Mouse (Mus musculus) intestine, embryonic 14.5 days (tissue): ENCODE measurements around the gene Fads3. TPM values are rescaled to one million over a fixed set of nuclear protein-coding genes. Genes with fewer than 3 reads are reported as not detected.
A peak's percentile ranks its signal among the peaks of the same experiment; 100 is the strongest.

Experiments used
- ATAC-seq: fragments of 200-750 bp; cut with Nextera tagmentation; replicated peaks from 2 replicates; pipeline ENCODE4 v1.8.0; 2017; ENCODE audit warnings: low read depth, moderate number of reproducible peaks, moderate TSS enrichment, moderate library complexity; ENCODE audit not compliant: low FRiP score, low TSS enrichment
- DNase-seq: peaks from one replicate; pipeline ENCODE4 v3.0.0-alpha.2; 2018; ENCODE audit warnings: low spot score
- H3K27ac ChIP-seq: fragments of 300-500 bp; sonication (generic); 2 replicates; pipeline ENCODE4 v1.5.1; 2014; ENCODE audit warnings: low read depth, mild to moderate bottlenecking, control low read depth
- H3K27me3 ChIP-seq: fragments of 300-500 bp; sonication (generic); replicated peaks from 2 replicates; pipeline ENCODE4 v1.6.1; 2014; ENCODE audit warnings: low read length, control low read depth; ENCODE audit not compliant: control insufficient read depth, insufficient read depth
- H3K36me3 ChIP-seq: fragments of 300-500 bp; sonication (generic); 2 replicates; pipeline ENCODE4 v1.6.1; 2014; ENCODE audit warnings: low read length, control low read depth; ENCODE audit not compliant: control insufficient read depth, insufficient read depth
- H3K4me1 ChIP-seq: fragments of 300-500 bp; sonication (generic); replicated peaks from 2 replicates; pipeline ENCODE4 v1.6.1; 2014; ENCODE audit warnings: low read length, control low read depth, mixed read lengths; ENCODE audit not compliant: control insufficient read depth, insufficient read depth
- H3K4me2 ChIP-seq: fragments of 300-500 bp; sonication (generic); 2 replicates; pipeline ENCODE4 v1.6.1; 2014; ENCODE audit warnings: low read length
- H3K4me3 ChIP-seq: fragments of 300-500 bp; sonication (generic); 2 replicates; pipeline ENCODE4 v1.5.1; 2014; ENCODE audit warnings: low read depth, low read length, control low read depth, mixed read lengths
- H3K9ac ChIP-seq: fragments of 300-500 bp; sonication (generic); 2 replicates; pipeline ENCODE4 v1.6.1; 2014; ENCODE audit warnings: mild to moderate bottlenecking, low read length
- H3K9me3 ChIP-seq: fragments of 300-500 bp; sonication (generic); 2 replicates; pipeline ENCODE4 v1.6.1; 2016; ENCODE audit warnings: low read length, control low read depth; ENCODE audit not compliant: control insufficient read depth
- WGBS: fragments of 180-500 bp; shearing (Covaris S2); extraction: QIAGEN DNeasy Blood & Tissue Kit; methylation state at CpG from one replicate; pipeline ENCODE4 v1.1.7; 2014; 5-methylcytosine and 5-hydroxymethylcytosine counted together
- polyA plus RNA-seq: library from polyadenylated mRNA; unstranded; fragments of >200 nt; fragmentation: Nextera tagmentation; extraction: Ambion mirVana; gene quantifications from 2 replicates; pipeline ENCODE4 v1.2.1, GENCODE M21; 2014

Gene Fads3
- polyA plus RNA-seq, 1 experiment from 2014 or later, result 11.5 TPM

DNA sequence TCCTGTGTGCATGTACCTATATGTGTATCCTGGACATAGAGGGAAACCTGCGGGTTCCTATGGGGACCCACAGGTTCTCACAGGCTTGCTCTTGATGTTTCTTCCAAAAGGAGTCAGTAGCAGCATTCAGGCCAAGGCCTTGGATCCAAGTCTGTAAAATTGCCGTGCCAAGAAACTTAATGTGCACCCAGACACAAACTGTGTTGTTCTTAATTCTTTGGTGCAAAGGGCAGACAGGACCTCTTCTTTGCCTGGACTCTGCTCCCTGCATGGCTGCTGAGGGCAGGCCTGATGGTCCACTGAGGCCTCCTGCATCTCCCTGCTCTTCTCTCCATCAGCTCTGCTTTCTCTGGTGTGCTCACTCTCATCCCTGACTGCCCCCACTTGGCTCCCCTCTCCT lies 11.6 kb upstream of the Fads3 start:
- 93% methylated on average over 2 of the region's 2 CpGs for WGBS
- H3K4me2 ChIP-seq, result no peak overlapping the region

DNA sequence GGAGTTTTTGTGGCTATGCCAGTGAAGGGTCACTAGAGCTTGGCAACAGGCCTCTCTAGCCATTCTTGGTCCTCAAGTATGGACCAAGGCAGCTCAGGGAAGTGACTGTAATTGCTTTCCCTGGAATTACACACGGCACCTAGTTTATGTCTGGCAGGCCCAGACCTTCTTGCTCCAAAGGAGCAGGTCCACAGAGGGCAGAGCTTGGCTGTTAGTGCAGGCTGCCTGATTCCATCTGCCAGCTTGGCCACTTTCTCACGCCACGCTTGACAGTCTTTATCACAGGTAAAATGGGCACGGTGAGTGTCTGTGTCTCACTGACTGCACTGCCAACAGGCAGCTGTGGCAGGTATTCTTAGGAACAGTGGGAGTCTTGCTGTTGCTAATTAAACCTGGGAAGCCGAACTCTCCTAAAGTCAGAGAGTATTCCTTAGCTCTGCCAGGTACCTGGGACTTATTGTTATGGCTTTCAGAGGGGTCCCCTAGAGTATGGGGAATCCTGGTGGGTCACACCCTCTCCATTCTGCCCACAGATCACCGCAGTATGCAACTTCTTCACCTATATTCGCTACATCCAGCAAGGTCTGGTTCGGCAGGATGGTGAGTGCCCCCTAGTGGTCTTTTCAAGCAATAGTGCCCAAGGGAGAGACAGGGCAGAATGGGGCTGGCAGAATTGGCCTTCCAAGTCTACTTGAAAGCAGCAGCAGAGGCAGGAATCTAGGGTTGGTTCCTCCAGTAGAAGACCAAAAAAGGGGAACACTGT lies 8.0 kb upstream of the Fads3 start:
- WGBS, result 39% methylated on average over 8 of the region's 8 CpGs
- Histone ChIP-seq H3K9me3 (no peaks in the 10 kb centered on the region), H3K4me1 (peaks cover 4% of the 10 kb centered on the region; the same call in 1 of the 2 replicates)

More for the DNA sequence above, 11.6 kb upstream of the Fads3 start:
- no peaks in the 10 kb centered on the region for H3K27me3 ChIP-seq
- ATAC-seq (no peak), DNase-seq (no peak)
- H3K36me3 ChIP-seq, result peaks cover 38% of the 10 kb centered on the region
- H3K27ac ChIP-seq, result no peak overlapping the region
- peaks cover 11% of the 10 kb centered on the region; the same call in 1 of the 2 replicates for H3K4me1 ChIP-seq
- H3K9me3 ChIP-seq, result no peaks in the 10 kb centered on the region
- no peak overlapping the region for H3K4me3 ChIP-seq
- H3K9ac ChIP-seq, result no peak overlapping the region

DNA sequence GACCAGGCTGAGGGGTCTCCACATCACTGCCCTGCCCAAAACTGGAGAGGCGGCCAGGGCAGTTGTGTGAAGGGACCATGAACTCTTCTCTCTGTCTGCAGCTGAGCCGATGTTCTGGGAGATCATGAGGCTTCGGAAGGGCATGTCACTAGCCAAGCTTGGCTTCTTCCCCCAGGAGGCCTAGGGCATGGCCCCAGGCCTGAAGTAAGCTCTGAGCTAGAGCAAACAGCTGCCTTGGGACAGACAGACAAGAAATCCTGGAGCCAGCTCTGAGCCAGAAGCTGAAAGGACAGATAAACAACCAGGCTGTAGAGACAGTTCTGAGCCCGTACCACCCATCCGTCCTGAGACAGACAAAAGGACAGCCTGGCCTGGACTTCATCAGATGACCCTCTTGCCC lies 7.0 kb upstream of the Fads3 start:
- H3K4me2 ChIP-seq, result no peak overlapping the region
- no peaks in the 10 kb centered on the region for H3K9me3 ChIP-seq
- DNase-seq (no peak), ATAC-seq (no peak)
- H3K36me3 ChIP-seq, result peaks cover 28% of the 10 kb centered on the region
- WGBS, result 86% methylated on average over 5 of the region's 5 CpGs
- no peaks in the 10 kb centered on the region for H3K27me3 ChIP-seq
- H3K4me3 ChIP-seq, result no peak overlapping the region
- no peak overlapping the region for H3K9ac ChIP-seq
- H3K27ac ChIP-seq, result no peak overlapping the region
- peaks cover 13% of the 10 kb centered on the region for H3K4me1 ChIP-seq

More for the DNA sequence above, 8.0 kb upstream of the Fads3 start:
- Histone ChIP-seq H3K4me3 (no peak overlapping the region), H3K4me2 (no peak overlapping the region), H3K36me3 (peaks cover 37% of the 10 kb centered on the region), H3K9ac (no peak overlapping the region), H3K27me3 (no peaks in the 10 kb centered on the region), H3K27ac (no peak overlapping the region)
- DNase-seq (peak; percentile 68), ATAC-seq (0 out of 2 replicates have a peak, but pooled peaks have one; percentile 31)

DNA sequence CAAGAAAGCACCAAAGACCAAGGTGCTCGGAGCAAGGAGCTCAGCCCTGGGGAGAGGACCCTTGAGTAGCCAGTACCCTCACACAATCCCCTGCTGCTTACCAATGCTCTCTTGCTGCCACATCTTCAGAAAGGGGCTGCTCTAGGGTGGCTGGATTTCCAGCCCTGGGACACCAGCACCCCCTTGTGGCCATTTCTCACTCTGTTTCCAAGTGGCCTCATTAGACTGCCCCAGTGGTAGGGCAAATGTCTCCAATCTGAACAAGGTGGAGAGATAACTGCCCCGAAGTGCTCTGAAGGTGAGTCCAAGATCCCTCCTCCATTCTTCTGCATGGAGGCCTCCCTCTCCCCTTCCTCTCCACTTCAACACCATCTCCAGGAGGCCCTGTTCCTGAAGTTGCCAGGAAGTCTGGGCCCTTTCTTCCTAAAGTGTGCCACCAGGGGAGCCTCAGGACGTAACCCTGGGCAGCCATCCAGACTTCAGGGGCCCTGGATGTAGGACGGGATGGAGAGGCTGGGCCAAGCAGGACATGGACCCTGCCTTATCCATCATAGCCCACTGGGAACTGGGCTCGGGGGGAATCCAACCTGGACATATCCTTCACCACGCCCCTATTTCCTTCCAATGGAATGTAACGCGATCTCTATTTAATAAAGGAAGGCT lies 6.5 kb upstream of the Fads3 start:
- Histone ChIP-seq H3K9ac (no peak overlapping the region), H3K36me3 (peaks cover 24% of the 10 kb centered on the region), H3K4me3 (no peak overlapping the region), H3K27me3 (no peaks in the 10 kb centered on the region), H3K4me2 (no peak overlapping the region), H3K27ac (no peak overlapping the region), H3K4me1 (peaks cover 14% of the 10 kb centered on the region), H3K9me3 (no peaks in the 10 kb centered on the region)
- 64% methylated on average over 8 of the region's 8 CpGs for WGBS
- ATAC-seq, result peak; percentile 73; the same call in 1 of the 2 replicates
- DNase-seq, result peak; percentile 93

DNA sequence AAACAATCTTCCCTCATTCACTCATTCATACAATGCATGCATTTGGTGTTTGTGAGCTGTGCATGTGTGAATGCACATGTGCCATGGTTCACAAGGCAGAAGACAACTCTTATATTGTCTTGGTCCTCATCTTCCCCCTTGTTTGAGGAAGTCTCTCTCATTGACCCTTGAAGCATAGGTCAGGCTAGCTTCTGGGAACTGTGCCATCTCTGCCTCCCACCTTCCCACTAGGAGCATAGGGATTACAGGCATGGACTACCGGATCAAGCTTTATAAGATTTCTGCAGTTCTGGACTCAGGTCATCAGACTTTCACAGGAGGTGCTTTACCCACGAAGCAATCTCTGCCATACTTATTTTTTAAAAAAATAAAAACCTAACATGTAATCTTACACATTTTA lies 3.8 kb upstream of the Fads3 start:
- H3K4me1 ChIP-seq, result peaks cover 21% of the 10 kb centered on the region
- 67% methylated on average over 2 of the region's 2 CpGs for WGBS
- H3K4me3 ChIP-seq, result no peak overlapping the region
- H3K27me3 ChIP-seq, result no peaks in the 10 kb centered on the region
- ATAC-seq, result no peak
- no peak for DNase-seq
- H3K9ac ChIP-seq, result no peak overlapping the region
- H3K9me3 ChIP-seq, result no peaks in the 10 kb centered on the region
- H3K27ac ChIP-seq, result no peak overlapping the region
- no peak overlapping the region for H3K4me2 ChIP-seq
- peaks cover 12% of the 10 kb centered on the region for H3K36me3 ChIP-seq

DNA sequence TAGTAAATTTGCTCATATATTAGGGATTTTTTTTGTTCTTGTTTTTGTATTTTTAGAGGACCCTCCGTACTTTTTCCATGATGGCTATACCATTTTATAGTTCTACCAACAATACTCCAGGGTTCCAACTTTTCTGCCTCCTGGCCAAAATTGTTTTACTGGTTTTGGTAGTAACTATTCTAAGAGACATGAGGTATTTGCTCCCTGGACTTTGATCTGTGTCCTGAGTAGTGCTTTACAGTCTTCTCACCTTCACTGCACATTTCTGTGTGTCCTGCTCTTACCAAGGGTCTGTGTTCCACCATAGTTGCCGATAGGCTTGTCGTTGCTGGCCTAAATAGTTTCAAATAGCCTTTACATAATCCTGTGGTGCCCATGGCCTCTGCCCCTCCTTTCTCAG lies 3.0 kb upstream of the Fads3 start:
- H3K36me3 ChIP-seq, result peaks cover 12% of the 10 kb centered on the region; the same call in 1 of the 2 replicates
- no peak overlapping the region for H3K4me2 ChIP-seq
- H3K9ac ChIP-seq, result no peak overlapping the region
- H3K27me3 ChIP-seq, result no peaks in the 10 kb centered on the region
- H3K27ac ChIP-seq, result peak overlapping the region; percentile 10; the same call in 1 of the 2 replicates
- no peak for ATAC-seq
- H3K9me3 ChIP-seq, result no peaks in the 10 kb centered on the region
- no peak for DNase-seq
- no peak overlapping the region for H3K4me3 ChIP-seq
- peaks cover 22% of the 10 kb centered on the region for H3K4me1 ChIP-seq
- 81% methylated on average over 3 of the region's 3 CpGs for WGBS

DNA sequence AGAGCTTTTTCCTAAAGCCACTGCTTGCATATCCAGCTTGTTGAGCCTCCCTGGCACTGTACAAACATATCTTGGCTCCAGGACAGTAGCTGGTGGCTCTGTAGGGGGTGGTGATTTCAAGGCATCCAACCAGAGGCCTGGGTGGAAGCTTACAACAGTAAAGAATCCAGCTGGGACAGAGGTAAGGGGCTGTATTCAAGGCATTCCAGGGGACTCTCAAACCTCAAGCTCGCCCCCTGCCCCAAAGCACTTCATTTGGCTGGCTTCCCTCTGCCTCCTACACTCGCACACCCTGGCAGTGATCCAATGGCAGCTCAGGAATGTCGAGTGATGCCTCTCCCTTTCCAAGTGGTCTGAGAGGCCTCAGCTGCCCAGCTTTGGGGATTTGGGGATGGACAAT lies 2.5 kb upstream of the Fads3 start:
- Histone ChIP-seq H3K4me3 (no peak overlapping the region), H3K36me3 (peaks cover 12% of the 10 kb centered on the region; the same call in 1 of the 2 replicates), H3K4me2 (no peak overlapping the region), H3K9ac (no peak overlapping the region), H3K27ac (peak overlapping the region; percentile 10; the same call in 1 of the 2 replicates), H3K9me3 (no peaks in the 10 kb centered on the region), H3K4me1 (peaks cover 22% of the 10 kb centered on the region), H3K27me3 (no peaks in the 10 kb centered on the region)
- DNase-seq (no peak), ATAC-seq (no peak)
- WGBS, result 22% methylated on average over 3 of the region's 3 CpGs

DNA sequence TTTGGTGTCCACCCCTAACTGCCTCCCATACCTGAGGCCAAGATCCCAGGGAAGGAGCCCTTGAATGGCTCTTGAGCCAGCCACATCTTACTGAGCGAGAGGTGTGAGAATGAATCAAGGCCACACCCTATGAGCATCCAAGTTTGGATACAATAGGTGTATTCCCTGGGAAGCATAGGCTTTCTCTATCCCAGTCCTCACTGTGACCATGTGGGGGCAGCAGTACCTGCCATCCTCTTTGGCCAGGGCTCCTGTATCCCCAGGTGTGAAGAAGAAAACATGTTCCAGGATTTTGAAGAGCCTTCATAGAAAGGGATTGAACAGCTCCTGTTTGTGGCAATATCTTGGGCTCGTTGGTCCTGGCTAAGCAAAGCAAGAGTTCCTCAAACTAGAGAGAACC lies 1.8 kb upstream of the Fads3 start:
- Histone ChIP-seq H3K9me3 (no peaks in the 10 kb centered on the region), H3K4me1 (peaks cover 22% of the 10 kb centered on the region), H3K27me3 (no peaks in the 10 kb centered on the region), H3K4me3 (no peak overlapping the region), H3K36me3 (peaks cover 10% of the 10 kb centered on the region; the same call in 1 of the 2 replicates), H3K4me2 (no peak overlapping the region), H3K27ac (no peak overlapping the region), H3K9ac (no peak overlapping the region)
- DNase-seq (no peak), ATAC-seq (no peak)
- WGBS, result 81% methylated on average over 2 of the region's 2 CpGs
